Mouse (Mus musculus): ENCODE data around the gene Stxbp4.
A peak's percentile ranks its signal among the peaks of the same experiment; 100 is the strongest.

Gene Stxbp4

GRCm38 (mm10) chr11:90649777-90650176 lies 11.9 kb upstream of the Stxbp4 start:
- peak; percentile 47 for DNase-seq

- peak; percentile 69 for DNase-seq
Measured at GRCm38 (mm10) chr11:90638312-90638830, 487 bp upstream of the Stxbp4 start.

- DNase-seq, result no peak
Measured at GRCm38 (mm10) chr11:90634661-90635060, 3.2 kb downstream of the Stxbp4 start.

GRCm38 (mm10) chr11:90632480-90632879 lies 5.4 kb downstream of the Stxbp4 start:
- no peak for DNase-seq

GRCm38 (mm10) chr11:90627751-90628150 lies 10.1 kb downstream of the Stxbp4 start:
- DNase-seq, result no peak

GRCm38 (mm10) chr11:90625174-90625573 lies 12.7 kb downstream of the Stxbp4 start:
- no peak for DNase-seq

GRCm38 (mm10) chr11:90623477-90623876 lies 14.4 kb downstream of the Stxbp4 start:
- DNase-seq, result peak; percentile 56

GRCm38 (mm10) chr11:90622500-90622899 lies 15.4 kb downstream of the Stxbp4 start:
- no peak for DNase-seq

GRCm38 (mm10) chr11:90622044-90622443 lies 15.8 kb downstream of the Stxbp4 start:
- DNase-seq, result no peak

- no peak for DNase-seq
Measured at GRCm38 (mm10) chr11:90616431-90616830, 21.5 kb downstream of the Stxbp4 start.

GRCm38 (mm10) chr11:90614743-90615142 lies 23.1 kb downstream of the Stxbp4 start:
- no peak for DNase-seq

GRCm38 (mm10) chr11:90612118-90612517 lies 25.8 kb downstream of the Stxbp4 start:
- DNase-seq, result no peak

- no peak for DNase-seq
Measured at GRCm38 (mm10) chr11:90603066-90603465, 34.8 kb downstream of the Stxbp4 start.

GRCm38 (mm10) chr11:90595826-90596225 lies 42.1 kb downstream of the Stxbp4 start:
- DNase-seq, result no peak

GRCm38 (mm10) chr11:90590996-90591395 lies 46.9 kb downstream of the Stxbp4 start:
- DNase-seq, result no peak

- DNase-seq, result no peak
Measured at GRCm38 (mm10) chr11:90586203-90586602, 51.7 kb downstream of the Stxbp4 start.

- DNase-seq, result no peak
Measured at GRCm38 (mm10) chr11:90585754-90586153, 52.1 kb downstream of the Stxbp4 start.

- DNase-seq, result peak; percentile 76
Measured at GRCm38 (mm10) chr11:90577057-90577780, 60.7 kb downstream of the Stxbp4 start.

GRCm38 (mm10) chr11:90576282-90576972 lies 61.5 kb downstream of the Stxbp4 start:
- no peak for DNase-seq

GRCm38 (mm10) chr11:90575491-90576048 lies 62.3 kb downstream of the Stxbp4 start:
- DNase-seq, result no peak

- DNase-seq, result no peak
Measured at GRCm38 (mm10) chr11:90570646-90571259, 67.1 kb downstream of the Stxbp4 start.

GRCm38 (mm10) chr11:90558359-90559047 lies 79.4 kb downstream of the Stxbp4 start:
- no peak for DNase-seq

GRCm38 (mm10) chr11:90556517-90556916 lies 81.4 kb downstream of the Stxbp4 start:
- DNase-seq, result no peak
